Mouse (Mus musculus): Measurements from ENCODE around the gene Dpy19l3. TPM values are rescaled to one million over a fixed set of nuclear protein-coding genes. Genes with fewer than 3 reads are reported as not detected.
A peak's percentile ranks its signal among the peaks of the same experiment; 100 is the strongest.

The Dpy19l3 gene
- 100 to 1,000 TPM in 1 of 2 experiments, 10 to 100 TPM in 1; 57.8 to 102 TPM for total RNA-seq (2021)
- long read RNA-seq, experiment 1, full-length matches to known transcripts, result 8 of 26 reads
- long read RNA-seq, experiment 1, partial matches to known transcripts, result 10 of 26 reads
- long read RNA-seq, experiment 1, other reads (novel, unspliced or antisense), result 8 of 26 reads
- long read RNA-seq, experiment 2, full-length matches to known transcripts, result 1 of 16 reads
- long read RNA-seq, experiment 2, partial matches to known transcripts, result 8 of 16 reads
- long read RNA-seq, experiment 2, other reads (novel, unspliced or antisense), result 7 of 16 reads

DNA sequence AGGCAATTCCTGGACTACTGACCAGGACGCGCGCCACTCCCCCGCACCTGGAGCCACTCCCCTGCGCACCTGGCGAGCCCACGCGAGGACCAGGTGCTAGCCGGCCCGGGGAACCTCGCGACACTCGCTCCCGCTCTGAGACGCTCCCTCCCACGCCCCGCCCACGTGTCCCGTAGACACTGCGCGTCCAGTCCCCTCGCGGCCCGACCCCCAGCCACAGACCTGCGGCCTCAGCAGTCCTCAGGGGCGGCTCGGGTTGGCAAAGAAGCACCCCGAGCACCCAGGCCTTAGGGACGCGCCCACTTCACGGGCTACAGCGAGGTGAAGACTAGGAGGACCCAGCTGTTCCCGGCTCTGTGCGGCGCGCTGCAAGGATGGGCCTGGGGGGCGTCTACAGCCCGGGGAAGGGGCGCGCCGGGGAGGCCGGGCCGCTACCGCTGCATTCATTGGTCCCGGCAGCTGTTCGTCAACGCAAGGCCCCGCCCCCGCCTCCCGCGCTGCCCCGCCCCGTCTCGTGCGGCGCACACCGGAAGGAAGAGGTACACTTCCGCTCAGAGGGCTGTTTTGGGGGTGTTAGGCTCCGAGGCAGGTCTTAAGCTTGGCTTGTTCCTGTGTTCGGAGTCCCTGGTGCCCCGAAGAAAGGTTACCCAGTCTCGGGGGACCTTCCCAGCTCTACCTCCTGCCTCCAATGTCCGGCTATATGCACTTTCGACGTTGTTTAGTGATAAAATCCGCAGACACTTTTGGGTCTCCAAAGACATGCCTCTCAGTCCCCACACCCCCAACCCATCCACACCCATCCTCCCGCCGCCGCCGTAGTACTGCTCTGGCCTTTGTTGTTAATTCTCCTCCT is at the start of gene Dpy19l3:
Gene Dpy19l3, minus strand, starts transcription at position 422 of the 853 bp plus-strand sequence.
- peak; percentile 81 for DNase-seq (ENCODE audit: low spot score in 2 of 2)

DNA sequence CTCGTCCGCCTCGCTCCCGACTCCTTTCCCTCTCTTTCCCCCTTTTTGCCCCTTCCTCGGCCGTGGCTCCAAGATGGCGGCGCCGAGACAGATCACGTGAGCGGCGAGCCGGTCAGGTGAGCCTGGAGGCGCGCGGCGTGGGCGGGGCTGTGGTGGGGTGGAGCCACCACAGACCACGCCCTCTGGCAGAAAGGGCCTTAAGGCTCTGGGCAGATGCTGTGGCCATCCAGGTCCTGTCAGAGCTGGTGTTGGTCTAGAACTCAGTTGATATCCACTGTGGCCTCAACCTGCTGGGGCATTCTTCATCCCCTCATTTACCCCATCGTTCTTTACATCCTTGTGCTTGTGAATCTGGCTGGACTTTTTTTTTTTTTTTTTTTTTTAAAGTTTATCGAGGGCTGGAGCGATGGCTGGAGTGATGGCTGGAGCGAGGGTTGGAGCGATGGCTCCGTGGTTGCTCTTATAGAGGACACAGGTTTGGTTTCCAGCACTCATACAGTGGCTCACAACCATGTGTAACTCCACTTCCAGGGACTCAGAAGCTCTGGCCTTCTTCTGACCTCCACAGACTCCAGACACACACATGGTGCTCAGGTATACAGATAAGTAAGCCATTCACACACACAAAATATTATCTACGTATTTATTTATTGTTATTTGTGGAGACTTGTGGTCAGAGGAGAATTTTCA is 48.8 kb upstream of the Dpy19l3 start, which contains the start of gene Zfp507:
Gene Zfp507, minus strand, starts transcription at position 98 of the 690 bp plus-strand sequence.
- DNase-seq (ENCODE audit: low spot score in 2 of 2), result peak; percentile 91 to 94

DNA sequence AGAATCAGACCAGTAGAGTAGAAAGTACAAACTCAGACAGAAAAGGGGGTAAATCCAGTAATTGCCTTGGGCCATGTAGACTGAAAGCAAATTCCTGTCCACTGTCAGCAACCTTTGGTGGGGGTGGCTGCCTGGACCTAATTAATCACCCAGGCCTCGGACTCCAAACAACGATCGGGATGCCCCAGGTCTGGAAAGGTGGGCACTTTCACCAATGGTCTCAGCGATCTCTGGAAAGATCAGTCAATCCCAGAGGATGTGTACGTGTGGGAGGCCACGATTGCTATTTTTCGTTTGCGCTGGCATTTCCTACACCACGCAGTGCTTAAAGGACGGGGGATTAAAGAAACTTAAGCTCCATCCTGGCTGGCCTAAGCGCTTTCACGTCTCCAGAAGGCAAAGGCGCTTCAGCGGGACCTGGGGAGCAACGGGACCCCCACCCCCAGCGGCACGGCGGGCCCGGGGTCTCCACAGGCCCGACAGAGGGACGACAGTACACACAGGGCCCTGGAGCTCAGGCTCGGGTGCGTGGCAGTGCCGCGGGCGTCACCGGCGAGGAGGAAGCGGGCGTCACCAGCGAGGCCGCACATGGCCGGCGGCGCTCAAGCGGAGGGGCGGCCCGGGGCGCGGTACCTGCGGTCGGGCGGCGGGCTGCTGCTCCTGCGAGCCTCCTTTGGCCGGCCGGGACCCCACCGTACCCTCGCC is 48.1 kb upstream of the Dpy19l3 start:
- peak in 1 of 2 experiments; percentile 17 for DNase-seq (ENCODE audit: low spot score in 2 of 2)

DNA sequence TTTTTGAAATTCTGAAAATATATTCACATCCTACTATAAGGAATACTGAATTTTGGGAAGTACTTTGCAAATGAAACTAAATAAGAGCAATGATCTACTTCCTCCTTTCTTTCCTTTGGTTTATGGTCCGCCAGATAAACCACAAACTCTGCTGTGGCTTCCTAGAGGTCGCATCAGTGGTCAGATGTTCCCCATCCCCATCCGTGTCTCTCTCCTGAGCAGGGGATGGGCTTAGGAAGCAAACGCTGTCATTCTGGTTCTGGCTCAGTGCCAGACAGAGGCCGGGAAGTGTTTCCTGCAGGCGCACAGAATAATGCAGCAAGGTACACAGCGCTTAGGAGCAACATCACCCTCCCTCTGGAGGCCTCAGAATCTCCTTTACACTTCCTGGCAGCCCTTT is 41.9 kb upstream of the Dpy19l3 start:
- DNase-seq (ENCODE audit: low spot score in 2 of 2), result no peak

DNA sequence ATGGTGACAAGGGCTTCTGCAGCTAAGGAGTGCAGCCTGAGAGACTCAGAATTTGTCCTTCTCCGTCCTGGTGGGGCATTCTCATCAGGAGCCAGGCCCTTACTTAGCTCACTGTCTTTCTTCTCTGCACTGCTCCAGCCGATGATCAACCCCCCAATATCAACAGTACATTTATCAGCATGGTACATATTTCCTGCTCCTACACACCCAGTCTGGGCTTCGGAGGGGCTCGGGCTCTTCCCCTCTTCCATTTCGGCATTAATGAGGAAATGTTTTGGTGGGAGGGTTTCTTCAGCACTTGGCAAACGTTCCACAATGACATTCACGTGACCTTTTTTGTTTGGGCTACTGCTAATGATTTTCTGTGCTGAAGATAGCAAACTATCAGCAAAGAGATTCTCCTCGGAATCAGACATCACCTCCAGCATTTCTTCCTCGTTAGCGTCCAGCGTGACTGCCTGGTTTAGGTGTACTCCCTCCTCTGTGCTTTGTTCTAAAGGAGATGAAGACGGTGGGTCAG is 40.0 kb upstream of the Dpy19l3 start:
- DNase-seq (ENCODE audit: low spot score in 2 of 2), result no peak

DNA sequence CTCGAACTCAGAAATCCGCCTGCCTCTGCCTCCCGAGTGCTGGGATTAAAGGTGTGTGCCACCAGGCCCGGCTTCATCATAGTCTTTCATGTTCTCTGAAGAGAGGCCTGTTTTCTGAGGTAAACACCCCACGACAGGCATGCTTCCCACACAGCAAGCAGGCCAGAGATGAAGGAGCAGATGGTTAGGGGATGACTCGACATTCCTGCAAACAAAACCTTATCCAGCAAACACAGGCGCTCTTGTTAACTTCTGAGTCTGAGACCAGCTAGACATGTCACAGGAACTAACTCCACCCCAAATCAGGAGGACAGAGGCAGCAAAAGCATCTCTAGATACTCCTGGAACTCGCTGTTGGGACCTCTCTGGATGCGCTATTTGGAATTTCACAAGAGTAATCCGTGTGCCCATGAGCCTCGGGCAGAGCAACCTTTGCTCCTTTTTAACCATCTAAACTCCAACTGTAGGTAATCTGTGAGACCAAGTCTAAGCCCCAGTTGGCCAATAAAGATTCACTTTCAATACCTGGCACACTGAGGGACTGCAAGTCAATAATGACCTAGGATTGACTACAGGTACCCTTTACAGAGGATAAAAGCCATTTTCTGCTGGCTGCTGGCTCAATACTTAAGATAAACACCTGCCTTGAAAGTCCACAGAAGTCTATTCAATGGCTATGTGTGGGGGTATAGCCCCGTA is 38.0 kb upstream of the Dpy19l3 start:
- peak; percentile 23 to 49 for DNase-seq (ENCODE audit: low spot score in 2 of 2)

DNA sequence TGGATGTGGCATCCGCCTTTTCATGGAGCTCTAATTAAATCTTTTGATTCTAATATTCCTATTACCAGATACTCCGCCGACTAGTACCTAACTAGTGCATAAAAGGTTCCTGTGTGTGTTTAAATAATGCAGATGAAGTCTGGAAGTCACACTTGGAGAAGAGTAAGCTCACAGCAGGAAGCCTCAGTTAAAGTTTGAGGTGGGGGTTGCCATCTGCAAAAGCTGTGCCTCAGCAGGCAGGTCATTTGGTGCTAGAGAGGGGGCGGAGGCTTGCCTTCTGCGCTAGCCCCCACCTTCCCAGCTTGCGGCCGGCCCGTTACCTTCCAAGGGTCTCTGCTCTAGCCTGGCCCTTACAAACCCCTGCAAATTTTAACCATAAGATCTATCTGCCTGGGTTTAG is 36.7 kb upstream of the Dpy19l3 start:
- no peak for DNase-seq (ENCODE audit: low spot score in 2 of 2)

DNA sequence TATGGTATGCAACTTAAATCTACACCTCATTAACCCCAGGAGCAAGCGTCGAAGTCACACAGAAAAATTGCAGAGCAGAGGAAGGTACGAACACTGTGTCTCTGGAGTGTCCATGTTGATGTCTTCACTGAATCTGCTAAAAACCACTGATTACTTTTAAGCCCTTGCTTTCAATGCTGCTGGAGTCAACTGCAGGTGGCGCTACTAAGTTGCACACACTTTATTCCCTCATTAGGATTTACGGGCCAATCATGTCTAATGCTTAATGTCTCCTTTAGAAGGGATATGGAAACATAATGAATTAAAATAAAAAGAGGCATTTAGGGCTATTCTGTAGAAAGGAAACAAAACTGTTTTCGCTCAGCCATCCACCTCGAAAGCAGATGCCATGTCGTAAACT is 35.9 kb upstream of the Dpy19l3 start:
- DNase-seq (ENCODE audit: low spot score in 2 of 2), result no peak

DNA sequence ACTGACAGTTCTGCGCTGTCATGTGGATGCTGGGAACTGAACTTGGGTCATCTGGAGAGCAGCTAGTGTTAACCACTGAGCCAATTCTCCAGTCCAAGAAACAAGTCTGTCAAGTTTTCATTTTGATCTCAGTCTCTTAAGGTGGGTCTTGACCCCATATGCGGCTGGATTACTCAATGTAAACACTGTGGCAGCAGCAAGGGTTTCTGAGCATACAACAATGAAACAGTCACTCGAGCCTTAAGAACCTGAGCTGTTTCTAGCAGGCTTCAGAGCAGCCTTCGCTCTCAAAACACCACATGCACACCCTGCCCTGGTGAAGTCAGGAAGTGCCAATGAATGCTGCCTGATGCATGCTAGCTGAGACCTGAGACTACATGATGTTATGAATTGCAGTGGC is 31.3 kb upstream of the Dpy19l3 start:
- DNase-seq (ENCODE audit: low spot score in 2 of 2), result no peak

DNA sequence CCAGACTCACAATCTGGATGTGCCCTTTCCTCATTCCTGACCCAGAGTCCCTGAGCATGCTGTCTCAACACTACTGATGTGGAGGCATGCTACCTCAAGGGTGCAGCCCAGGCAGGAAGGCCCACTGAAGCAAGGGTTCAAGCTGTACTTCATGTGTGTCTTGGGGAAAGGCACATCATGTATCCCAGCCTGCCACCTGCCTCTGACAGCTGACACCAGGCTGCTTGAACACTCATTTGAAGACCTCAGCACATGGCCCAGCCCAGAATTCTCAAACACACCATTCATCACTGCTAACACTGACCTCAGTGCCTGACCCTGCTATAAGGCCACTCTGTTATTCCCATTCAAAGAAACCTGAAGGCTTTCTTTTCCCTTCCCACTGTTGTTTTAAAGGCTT is 28.0 kb upstream of the Dpy19l3 start:
- no peak for DNase-seq (ENCODE audit: low spot score in 2 of 2)

DNA sequence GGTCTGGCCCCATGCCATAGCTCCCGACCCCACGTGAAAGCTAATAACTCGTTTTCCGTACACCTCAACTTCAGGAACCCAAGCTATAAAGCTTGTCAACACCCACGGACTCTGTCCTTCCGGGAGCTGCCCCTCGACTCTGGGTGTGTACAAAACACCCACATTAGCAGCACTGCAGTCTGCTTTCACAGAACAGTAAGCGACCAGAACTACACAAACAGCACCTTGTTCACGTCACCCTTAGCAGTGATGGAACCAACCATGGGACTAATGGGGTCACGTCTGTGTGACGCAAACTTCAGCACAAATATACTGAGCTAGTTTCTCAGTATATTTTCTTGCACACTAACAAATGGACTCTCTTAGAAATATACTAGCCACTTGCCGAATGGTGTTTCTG is 19.9 kb upstream of the Dpy19l3 start:
- no peak for DNase-seq (ENCODE audit: low spot score in 2 of 2)

DNA sequence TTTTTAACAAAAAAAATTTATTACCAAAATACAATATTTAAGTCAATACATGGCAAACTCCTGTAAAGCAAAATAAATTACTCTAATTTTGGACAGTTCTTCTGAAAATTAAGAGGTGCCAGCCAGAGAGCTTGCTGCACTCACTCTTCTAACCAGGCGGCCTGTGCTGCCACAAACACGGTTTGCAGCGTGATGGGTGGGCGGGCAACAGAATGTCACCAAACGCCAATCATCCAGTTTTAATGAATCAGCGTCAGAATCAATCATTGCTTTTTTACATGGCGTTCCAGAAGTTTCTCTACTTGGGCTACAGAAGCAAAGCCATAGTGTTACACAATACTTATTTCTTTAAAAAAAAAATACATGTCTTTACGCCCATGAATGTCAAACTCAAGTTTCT is 18.1 kb upstream of the Dpy19l3 start:
- DNase-seq (ENCODE audit: low spot score in 2 of 2), result no peak

DNA sequence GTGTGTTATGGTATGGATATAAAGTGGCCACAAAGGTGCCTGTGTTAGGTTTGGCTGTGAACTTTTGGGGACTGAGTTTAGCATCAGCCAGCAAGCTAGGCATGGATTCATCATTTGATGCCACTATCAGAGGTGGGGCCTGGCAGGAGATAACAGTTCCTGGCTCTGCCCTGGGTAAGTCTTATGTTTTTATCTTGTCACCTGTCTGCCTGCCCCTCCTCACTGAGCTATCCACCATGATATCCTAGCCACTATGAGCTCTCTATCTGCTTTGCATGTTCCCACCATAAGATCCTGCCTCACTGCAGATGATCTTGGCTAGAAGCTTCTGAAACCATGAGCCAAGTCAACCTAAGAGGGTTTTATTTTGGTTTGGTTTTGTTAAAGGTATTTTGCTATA is 16.9 kb upstream of the Dpy19l3 start:
- no peak for DNase-seq (ENCODE audit: low spot score in 2 of 2)

DNA sequence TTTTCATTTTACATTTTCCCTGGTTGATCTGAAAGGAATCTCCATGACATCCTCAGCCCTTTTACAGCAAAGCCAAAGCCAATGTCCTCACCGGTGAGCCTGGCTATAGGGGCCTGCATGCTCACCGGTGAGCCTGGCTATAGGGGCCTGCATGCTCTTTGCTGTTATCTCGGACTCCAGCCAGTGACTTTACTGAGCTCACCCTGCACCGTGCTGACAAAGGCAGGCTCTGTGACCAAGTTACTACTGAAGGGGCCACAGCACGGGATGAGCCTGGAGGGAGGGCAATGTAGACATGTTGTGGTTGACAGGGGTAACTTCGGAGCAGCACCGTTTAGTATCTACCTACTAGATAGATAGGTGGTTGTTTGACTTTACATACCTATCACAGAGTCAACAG is 15.9 kb upstream of the Dpy19l3 start:
- no peak for DNase-seq (ENCODE audit: low spot score in 2 of 2)

DNA sequence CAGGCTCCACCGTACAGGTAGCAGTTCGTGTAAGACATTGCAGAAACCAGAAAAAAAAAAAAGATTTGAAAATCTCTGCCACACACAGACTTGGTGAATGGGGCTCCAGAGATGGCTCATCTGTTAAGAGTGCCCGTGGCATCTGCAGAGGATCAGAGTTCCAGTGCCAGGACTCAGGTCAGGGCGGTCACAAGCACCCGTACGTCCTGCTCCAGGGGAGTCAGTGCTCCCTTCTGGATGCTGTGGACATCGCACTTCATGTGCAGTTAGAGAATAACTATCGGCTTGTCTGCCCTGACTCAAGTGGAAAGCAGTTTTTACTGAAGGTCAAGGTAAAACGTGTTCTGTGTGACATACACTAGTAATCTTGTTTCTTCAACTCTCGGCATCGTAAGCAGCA is 10.2 kb upstream of the Dpy19l3 start:
- DNase-seq (ENCODE audit: low spot score in 2 of 2), result no peak

DNA sequence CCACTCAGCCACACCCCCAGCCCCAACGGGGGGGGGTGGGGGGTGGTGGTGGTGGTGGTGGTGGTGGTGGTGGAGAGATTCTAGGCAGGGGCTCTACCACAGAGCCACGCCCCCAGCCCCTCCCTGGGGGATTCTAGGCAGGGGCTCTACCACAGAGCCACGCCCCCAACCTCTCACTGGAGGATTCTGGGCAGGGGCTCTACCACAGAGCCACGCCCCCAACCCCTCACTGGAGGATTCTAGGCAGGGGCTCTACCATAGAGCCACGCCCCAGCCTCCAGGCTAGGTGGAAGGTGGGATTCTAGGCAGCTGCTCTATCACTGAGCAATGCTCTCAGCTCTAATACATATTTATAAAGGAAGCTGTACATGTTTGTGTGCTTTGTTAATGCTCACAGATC is 7.5 kb upstream of the Dpy19l3 start:
- DNase-seq (ENCODE audit: low spot score in 2 of 2), result no peak

DNA sequence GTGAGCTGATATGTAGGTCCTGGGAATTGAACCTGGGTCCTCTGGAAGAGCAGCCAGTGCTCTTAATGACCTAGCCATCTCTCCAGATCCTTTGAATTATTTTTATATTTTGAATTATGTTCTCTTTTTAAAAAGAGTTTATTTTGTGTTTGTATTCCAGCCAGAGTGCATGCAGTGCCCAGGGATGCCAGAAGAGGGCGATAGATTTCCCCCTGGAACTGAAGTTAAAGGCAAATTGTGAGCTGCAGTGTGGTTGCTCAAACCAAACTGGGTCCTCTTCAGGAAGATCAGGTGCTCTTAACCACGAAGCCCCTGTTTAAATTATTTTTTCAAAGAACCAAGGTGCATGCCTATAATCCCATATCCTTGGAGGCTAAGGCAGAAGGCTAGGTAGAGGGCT is 5.3 kb upstream of the Dpy19l3 start:
- DNase-seq (ENCODE audit: low spot score in 2 of 2), result no peak

DNA sequence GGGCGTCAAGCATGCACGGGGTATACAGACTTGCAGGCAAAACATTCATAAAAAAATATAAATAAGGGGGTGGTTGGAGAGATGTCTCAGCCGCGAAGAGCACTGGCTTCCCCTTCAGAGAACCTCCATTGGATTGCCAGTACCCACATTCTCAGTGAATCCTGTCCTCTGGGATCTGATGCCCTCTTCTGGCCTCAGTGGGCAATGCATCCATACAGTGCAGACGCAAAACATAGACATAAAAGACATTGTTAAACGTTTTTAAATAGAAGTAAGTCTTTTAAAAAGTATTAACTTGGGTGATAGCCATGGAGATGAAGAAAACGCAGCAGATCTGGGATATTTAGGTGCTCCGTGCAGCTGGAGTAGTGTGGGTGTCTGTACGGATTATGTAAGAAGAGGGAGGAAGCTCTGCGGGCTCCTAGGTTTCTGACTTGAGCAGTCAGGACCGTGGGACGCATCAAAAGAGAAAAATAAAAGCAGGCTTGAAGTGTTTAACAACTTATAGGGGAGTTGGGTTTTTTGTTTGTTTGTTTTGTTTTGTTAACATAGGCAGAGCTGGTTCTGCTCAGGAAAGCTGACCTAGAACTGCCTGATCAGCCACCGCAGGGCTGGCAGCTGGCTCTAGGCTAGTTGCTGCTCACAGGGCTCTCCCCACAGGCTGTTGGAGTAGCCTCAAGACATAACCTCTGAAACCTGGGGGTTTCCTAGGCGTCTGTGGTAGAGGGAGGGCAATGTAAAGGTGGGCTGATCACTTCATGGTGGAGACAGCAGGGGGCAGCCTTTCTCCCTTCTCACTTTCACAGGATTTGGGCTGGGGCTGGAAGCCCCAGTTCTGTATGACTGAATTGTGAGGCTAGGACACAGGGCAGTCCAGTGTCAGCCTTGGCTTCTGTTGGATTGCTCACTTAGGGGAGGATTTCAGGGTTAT is 2.5 kb upstream of the Dpy19l3 start:
- DNase-seq (ENCODE audit: low spot score in 2 of 2), result peak; percentile 36 to 53

DNA sequence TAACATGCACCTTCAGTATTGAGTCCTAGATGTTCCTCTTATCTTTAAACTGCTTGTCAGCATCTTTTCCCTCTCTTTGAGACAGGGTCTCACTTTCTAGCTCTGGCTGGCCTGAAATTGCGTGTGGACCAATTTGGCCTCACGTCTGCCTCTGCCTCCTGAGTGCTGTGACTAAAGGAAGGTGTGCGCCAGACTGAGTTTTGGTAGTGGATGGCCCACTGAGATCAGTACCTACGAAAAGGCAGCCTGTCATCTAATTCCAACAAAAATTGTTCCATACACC is 573 bp upstream of the Dpy19l3 start:
- DNase-seq (ENCODE audit: low spot score in 2 of 2), result no peak
